ENCODE assay signal across 9 mouse cellular contexts in genomic region chr16:17271124-17271523, GRCm38 (mm10). TPM values are rescaled to one million over a fixed set of nuclear protein-coding genes. Genes with fewer than 3 reads are reported as not detected.
DNase-seq lines count a peak whose midpoint lies in the region; ATAC-seq and TF ChIP-seq lines count a peak whose summit lies in the region.
"Had no signal": no experiment of that assay in that cellular context is flagged by ENCODE, and none has a peak within 500 bp of the region (broad histone marks: within the 10 kb centered on the region; RNA-seq: fewer than 3 reads in every experiment).

No protein-coding gene starts in this region.

- peak; percentile 77 for TF ChIP-seq CTCF in heart, adult 2 months (IDR thresholded peaks at IDR 0.05)

- H3K4me2 ChIP-seq in heart, embryonic 11.5 days = no peak overlapping the region
- no peak overlapping the region for H3K4me2 ChIP-seq in neural tube, embryonic 15.5 days
- H3K4me2 ChIP-seq: heart, embryonic 13.5 days had no signal

- H3K9ac ChIP-seq in heart, adult 2 months (ENCODE audit: low read depth, low read length) = no peak overlapping the region
- no peak overlapping the region for H3K9ac ChIP-seq in heart, embryonic 11.5 days (ENCODE audit: low read depth, low read length)
- H3K9ac ChIP-seq in neural tube, embryonic 15.5 days (replicated peaks) = no peak overlapping the region
- H3K9ac ChIP-seq: heart, embryonic 13.5 days had no signal

- no peak for ATAC-seq in heart, embryonic 11.5 days (replicated peaks; ENCODE audit: insufficient number of reproducible peaks, low FRiP score, low TSS enrichment)
- no peak for ATAC-seq in neural tube, embryonic 15.5 days (ENCODE audit: low FRiP score)

- peaks cover 5% of the 10 kb centered on the region for H3K9me3 ChIP-seq in heart, embryonic 11.5 days (replicated peaks; ENCODE audit: control insufficient read depth, low read length)
- no peaks in the 10 kb centered on the region for H3K9me3 ChIP-seq in neural tube, embryonic 15.5 days (replicated peaks)

- DNase-seq in heart, adult 2 months = peak; percentile 40 to 63
- DNase-seq in urinary bladder, postnatal 25 days (ENCODE audit: low spot score) = peak; percentile 32
- DNase-seq in urinary bladder, adult 18-20 months (ENCODE audit: low spot score in 2 of 2) = no peak
- peak; percentile 54 for DNase-seq in induced T-regulatory cell, adult 2 months (ENCODE audit: low read depth)
- peak; percentile 58 for DNase-seq in thymus, postnatal 25 days
- DNase-seq in c-Kit-positive CD71-positive TER-119-positive erythroid progenitor cells, embryonic 14.5 days (ENCODE audit: low spot score) = no peak

- TF ChIP-seq EP300 in heart, adult 2 months (IDR thresholded peaks at IDR 0.05; ENCODE audit: insufficient read depth, low read depth, low read length) = no peak

- 62% methylated on average over 4 of the region's 4 CpGs for WGBS in heart, adult 2 months
- 58% methylated on average over 4 of the region's 4 CpGs for WGBS in heart, embryonic 11.5 days (ENCODE audit: insufficient replicate concordance)
- WGBS in neural tube, embryonic 15.5 days = 78% methylated on average over 4 of the region's 4 CpGs

- no peak for TF ChIP-seq POLR2A in heart, adult 2 months (IDR thresholded peaks at IDR 0.05; ENCODE audit: insufficient read depth, low read depth, low read length)

- intact Hi-C loops in heart, adult 2 months (cut with DNase I) = loop anchor here (10.0 kb wide), 1 partner anchor 376 kb away; the partner anchor contains the start of gene Ppm1f

- H3K27me3 ChIP-seq in heart, adult 2 months (ENCODE audit: control insufficient read depth, insufficient read depth, low read length) = no peaks in the 10 kb centered on the region
- H3K27me3 ChIP-seq in heart, embryonic 11.5 days (ENCODE audit: control insufficient read depth, insufficient read depth, low read length) = no peaks in the 10 kb centered on the region
- H3K27me3 ChIP-seq in neural tube, embryonic 15.5 days (replicated peaks) = no peaks in the 10 kb centered on the region
- H3K27me3 ChIP-seq: heart, embryonic 13.5 days had no signal

- no peak overlapping the region for H3K27ac ChIP-seq in heart, adult 2 months
- H3K27ac ChIP-seq in heart, embryonic 11.5 days (ENCODE audit: low read depth, low read length) = no peak overlapping the region
- no peak overlapping the region for H3K27ac ChIP-seq in neural tube, embryonic 15.5 days (replicated peaks)
- H3K27ac ChIP-seq: heart, embryonic 13.5 days had no signal

- no peaks in the 10 kb centered on the region for H3K79me2 ChIP-seq in heart, adult 2 months (replicated peaks; ENCODE audit: control insufficient read depth, insufficient read depth, low read length)

- H3K4me3 ChIP-seq in heart, adult 2 months = no peak overlapping the region
- no peak overlapping the region for H3K4me3 ChIP-seq in heart, embryonic 11.5 days (ENCODE audit: low read depth, low read length)
- no peak overlapping the region for H3K4me3 ChIP-seq in neural tube, embryonic 15.5 days (replicated peaks)
- H3K4me3 ChIP-seq: heart, embryonic 13.5 days had no signal

- H3K4me1 ChIP-seq in heart, adult 2 months (ENCODE audit: control insufficient read depth, insufficient read depth, low read length) = no peaks in the 10 kb centered on the region
- H3K4me1 ChIP-seq in heart, embryonic 11.5 days (ENCODE audit: control insufficient read depth, insufficient read depth, low read length) = no peaks in the 10 kb centered on the region
- no peaks in the 10 kb centered on the region for H3K4me1 ChIP-seq in neural tube, embryonic 15.5 days

- no peaks in the 10 kb centered on the region for H3K36me3 ChIP-seq in heart, adult 2 months (ENCODE audit: control insufficient read depth, insufficient read depth, low read length)
- no peaks in the 10 kb centered on the region for H3K36me3 ChIP-seq in heart, embryonic 11.5 days (ENCODE audit: control insufficient read depth, insufficient read depth, low read length)
- H3K36me3 ChIP-seq in neural tube, embryonic 15.5 days = no peaks in the 10 kb centered on the region
- H3K36me3 ChIP-seq: heart, embryonic 13.5 days had no signal

RNA-seq across cellular contexts. Expression of gene Tmem191c, which starts 4.8 kb away (rescaled TPM):
- 1 to 10 TPM; 1.1 to 1.5 TPM for total RNA-seq in heart, adult 2 months (2021)
- polyA plus RNA-seq in heart, adult 2 months (2012; rRNA removed) = 2.7 and 6.7 TPM in 2 replicates
- polyA plus RNA-seq in heart, embryonic 11.5 days (2014; fragmentation: Nextera tagmentation; extraction: Ambion mirVana) = 4.9 and 7.1 TPM in 2 replicates
- polyA plus RNA-seq in neural tube, embryonic 15.5 days (2015; fragmentation: Nextera tagmentation; extraction: Ambion mirVana) = 87.0 and 112 TPM in 2 replicates

RNA-seq across cellular contexts. Expression of gene Hic2, which starts 37.8 kb away (rescaled TPM):
- total RNA-seq in heart, adult 2 months (2021) = 1 to 10 TPM; 1.5 to 2.0 TPM
- 1.2 and 2.2 TPM in 2 replicates for polyA plus RNA-seq in heart, adult 2 months (2012; rRNA removed)
- 4.5 and 4.8 TPM in 2 replicates for polyA plus RNA-seq in heart, embryonic 11.5 days (2014; fragmentation: Nextera tagmentation; extraction: Ambion mirVana)
- 6.7 and 7.4 TPM in 2 replicates for polyA plus RNA-seq in neural tube, embryonic 15.5 days (2015; fragmentation: Nextera tagmentation; extraction: Ambion mirVana)

Comparison
In these comparisons a context has a peak if more than half of its experiments do, and no peak if none do; other contexts are left out.
1. DNase-seq: peak in heart, adult 2 months (2 of 2), urinary bladder, postnatal 25 days (single experiment), induced T-regulatory cell, adult 2 months (single experiment) and thymus, postnatal 25 days (single experiment); none in urinary bladder, adult 18-20 months (0 of 2) and c-Kit-positive CD71-positive TER-119-positive erythroid progenitor cells, embryonic 14.5 days (single experiment).
2. RNA of gene Tmem191c, which starts 4.8 kb away (polyA plus RNA-seq): 87.0 to 112 TPM in neural tube, embryonic 15.5 days; 2.7 to 6.7 TPM in heart, adult 2 months and 4.9 to 7.1 TPM in heart, embryonic 11.5 days; every median in the first group is over 10 times any median in the second.